In genomic region chr16:26355513-26355912, GRCm38 (mm10) we compare ENCODE assay signal across 25 mouse cellular contexts. TPM values are rescaled to one million over a fixed set of nuclear protein-coding genes. Genes with fewer than 3 reads are reported as not detected.
"Had no signal": no experiment of that assay in that cellular context is flagged by ENCODE, and none has a peak within 500 bp of the region (broad histone marks: within the 10 kb centered on the region; RNA-seq: fewer than 3 reads in every experiment).

No protein-coding gene starts in this region.

- ATAC-seq: hindbrain, embryonic 16.5 days; inflammation-experienced regulatory T-cells, adult 6 months; intestine, embryonic 15.5 days; intestine, postnatal 0 days had no signal

- H3K9me3 ChIP-seq: heart, embryonic 10.5 days; heart, embryonic 12.5 days; hindbrain, embryonic 10.5 days; hindbrain, embryonic 12.5 days; intestine, embryonic 15.5 days; kidney, embryonic 15.5 days; limb, embryonic 15.5 days had no signal

- H3K4me1 ChIP-seq: heart, embryonic 10.5 days; heart, embryonic 12.5 days; hindbrain, embryonic 12.5 days; intestine, embryonic 15.5 days; limb, embryonic 13.5 days; limb, embryonic 15.5 days had no signal

- H3K4me3 ChIP-seq: heart, embryonic 10.5 days; heart, embryonic 12.5 days; hindbrain, embryonic 10.5 days; hindbrain, embryonic 12.5 days; intestine, embryonic 15.5 days; kidney, embryonic 15.5 days; limb, embryonic 13.5 days; limb, embryonic 15.5 days had no signal

- DNase-seq: gastrocnemius, postnatal 14 days; gastrocnemius, postnatal 36 days; heart, adult 18-20 months; heart, postnatal 10 days; heart, postnatal 4 days; kidney, adult 18-20 months; kidney, adult 8-10 months; kidney, postnatal 14 days; kidney, postnatal 36 days; layer of hippocampus, adult 9-11 months; layer of hippocampus, postnatal 36 days; left cerebral cortex, postnatal 4 days had no signal

- H3K27me3 ChIP-seq: heart, embryonic 12.5 days; hindbrain, embryonic 12.5 days; intestine, embryonic 15.5 days; kidney, embryonic 15.5 days; limb, embryonic 13.5 days; limb, embryonic 15.5 days had no signal

- H3K36me3 ChIP-seq: heart, embryonic 10.5 days; heart, embryonic 12.5 days; hindbrain, embryonic 10.5 days; hindbrain, embryonic 12.5 days; intestine, embryonic 15.5 days; kidney, embryonic 15.5 days; limb, embryonic 13.5 days; limb, embryonic 15.5 days had no signal

- H3K9ac ChIP-seq: heart, embryonic 12.5 days; hindbrain, embryonic 12.5 days; hindbrain, embryonic 14.5 days; intestine, embryonic 15.5 days; kidney, embryonic 15.5 days; limb, embryonic 13.5 days; limb, embryonic 15.5 days had no signal

- H3K27ac ChIP-seq: heart, embryonic 10.5 days; hindbrain, embryonic 10.5 days; hindbrain, embryonic 12.5 days; hindbrain, embryonic 14.5 days; intestine, embryonic 15.5 days; kidney, embryonic 15.5 days; kidney, postnatal 0 days; limb, embryonic 13.5 days; limb, embryonic 15.5 days had no signal

RNA-seq across cellular contexts. Expression of gene Cldn1, which starts 16.1 kb away (rescaled TPM):
- polyA plus RNA-seq: inflammation-experienced regulatory T-cells, adult 6 months had no signal
